Mouse (Mus musculus) heart, postnatal 4 days (tissue): Measurements from ENCODE around the gene Top3b. TPM values are rescaled to one million over a fixed set of nuclear protein-coding genes. Genes with fewer than 3 reads are reported as not detected.
A peak's percentile ranks its signal among the peaks of the same experiment; 100 is the strongest.
"Not testable (repeated sequence)": the region's sequence is repeated elsewhere in the genome, so short reads cannot be mapped to it uniquely, and the experiment has no call there.

Source experiments
- DNase-seq: peaks from one replicate; pipeline ENCODE4 v3.0.0; 2021
- total RNA-seq, 2 experiments: library from RNA; stranded (reverse); gene quantifications; 2 replicates each; pipeline ENCODE4 v1.2.3; 2021

Gene Top3b
- total RNA-seq, 2 experiments from 2014 or later, result 42.4 to 47.5 TPM

DNA sequence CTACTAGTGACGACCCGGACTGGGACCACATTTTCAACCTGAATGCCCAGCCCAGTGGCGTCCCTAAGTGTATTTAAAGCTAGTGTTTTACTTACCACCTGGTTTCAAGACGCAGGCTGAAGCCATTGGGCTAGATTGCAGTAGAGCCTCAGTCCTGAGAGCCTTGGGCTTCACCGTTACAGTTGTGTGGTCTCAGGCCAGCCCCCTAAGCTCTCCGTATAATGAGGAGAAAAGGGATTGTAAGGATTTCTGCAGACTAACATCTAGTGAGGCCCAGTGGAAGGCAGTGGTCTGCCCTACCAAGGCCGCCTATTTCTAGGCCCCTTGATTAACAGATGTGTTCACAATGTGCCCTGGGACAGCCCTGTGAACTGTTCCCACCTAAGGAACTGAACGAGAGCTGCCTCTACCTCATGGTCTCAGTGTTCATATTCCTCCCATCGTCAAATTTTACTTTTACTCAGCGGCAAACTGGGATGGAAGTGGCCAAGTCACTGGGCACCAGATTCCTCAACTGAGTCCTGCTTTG is 26.6 kb downstream of the Top3b start:
- no peak for DNase-seq

DNA sequence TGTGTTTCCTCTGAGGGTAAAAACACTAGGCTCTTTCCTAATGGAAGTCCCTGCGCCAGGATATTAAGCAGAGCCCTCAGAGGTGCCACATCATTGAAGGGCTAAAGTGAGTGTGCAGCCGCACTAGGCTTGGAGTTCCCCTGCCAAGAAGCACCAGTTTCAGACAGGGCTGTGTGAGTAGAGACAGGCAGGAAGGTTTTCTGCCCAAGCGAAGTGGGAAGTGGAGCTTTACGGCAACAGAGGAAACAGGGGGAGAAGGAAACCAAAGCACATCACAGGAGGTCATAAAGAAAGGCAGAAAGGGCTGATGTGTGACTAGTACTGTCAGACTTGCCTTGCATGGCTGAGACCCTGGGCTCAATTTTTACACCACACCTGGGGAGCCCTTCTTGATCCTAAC is 31.8 kb downstream of the Top3b start:
- DNase-seq, result no peak

GRCm38 (mm10) chr16:16903188-16903587 is 32.7 kb downstream of the Top3b start:
- DNase-seq, result no peak

- DNase-seq, result peak; percentile 86
Measured at GRCm38 (mm10) chr16:16907799-16908198, 37.3 kb downstream of the Top3b start.

- DNase-seq, result peak; percentile 87
Measured at GRCm38 (mm10) chr16:16911641-16912597, 41.4 kb downstream of the Top3b start.

- DNase-seq, result no peak
Measured at GRCm38 (mm10) chr16:16913440-16913839, 42.9 kb downstream of the Top3b start.

DNA sequence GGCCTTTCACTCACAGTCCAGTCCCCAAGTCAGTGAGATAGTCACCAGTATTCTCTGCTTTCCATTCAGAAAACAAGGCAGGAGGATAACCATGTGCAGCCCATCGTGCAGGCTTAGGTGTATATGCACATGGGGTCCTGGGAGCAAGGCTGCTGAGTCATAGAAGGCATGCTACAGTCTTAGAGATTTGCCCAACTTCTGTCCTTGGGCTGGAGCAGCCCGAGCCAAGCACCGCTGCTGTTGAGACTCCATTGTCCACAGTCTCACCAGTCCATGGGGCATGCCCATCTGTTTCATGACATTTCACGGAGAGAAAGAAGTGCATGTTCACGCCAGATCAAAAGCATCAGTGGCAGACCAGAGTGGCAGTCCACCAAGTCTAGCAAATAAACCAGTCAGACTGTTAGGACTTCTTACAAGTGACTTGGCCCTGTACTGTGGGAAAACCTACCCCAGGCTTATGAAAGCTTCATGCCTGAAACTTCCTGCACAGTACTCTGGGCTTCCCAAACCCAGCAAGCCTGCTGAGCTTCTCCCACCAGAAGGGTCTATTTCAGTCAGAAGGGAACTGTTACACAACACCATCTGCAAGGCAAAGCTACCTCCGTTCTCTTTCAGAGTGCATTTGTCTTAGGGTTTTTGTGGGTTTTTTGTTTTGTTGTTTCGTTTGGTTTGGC is 48.0 kb downstream of the Top3b start:
- DNase-seq, result no peak

DNA sequence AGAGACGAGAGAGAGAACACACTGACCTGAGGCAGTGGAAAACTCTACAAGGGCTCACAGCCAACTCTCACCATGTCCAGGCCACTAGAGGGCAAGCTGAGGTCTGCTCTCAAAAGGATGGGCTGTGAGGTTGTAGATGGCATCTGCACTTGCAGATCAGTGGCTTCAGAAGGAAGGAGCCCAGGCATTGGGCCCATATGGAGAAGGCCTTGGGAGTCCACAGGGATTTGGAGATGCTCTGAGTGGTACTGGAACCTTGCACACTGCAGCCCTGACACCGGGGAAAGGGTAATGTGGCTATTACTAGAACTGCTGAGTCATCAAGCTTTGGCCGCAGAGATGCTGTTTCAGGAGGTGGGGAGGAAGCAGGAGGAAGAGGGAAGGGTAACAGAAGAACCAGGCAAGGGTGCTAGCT is 50.5 kb downstream of the Top3b start:
- DNase-seq, result peak; percentile 46

- DNase-seq, result no peak
Measured at GRCm38 (mm10) chr16:16924481-16924880, 53.9 kb downstream of the Top3b start.

DNA sequence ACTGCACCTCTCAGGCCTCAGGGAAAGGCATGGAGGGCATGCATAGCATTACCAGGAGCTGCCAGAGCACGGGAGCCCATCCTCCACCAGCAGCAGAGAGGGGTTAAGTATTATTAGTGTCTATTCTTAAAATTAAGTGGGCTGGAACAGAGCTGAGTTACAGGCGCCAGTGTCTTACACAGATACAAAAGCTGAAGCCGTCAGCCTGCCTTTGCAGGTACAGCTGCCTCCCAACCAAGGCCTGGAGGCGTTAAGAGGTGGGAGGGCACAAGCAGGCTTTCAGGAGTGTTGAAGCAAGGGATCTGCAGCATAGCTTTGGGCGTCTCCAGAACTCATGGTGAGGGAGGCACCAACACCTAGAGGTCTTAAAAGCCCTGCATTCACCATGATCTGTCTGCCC is 56.0 kb downstream of the Top3b start:
- DNase-seq, result no peak

- not testable (repeated sequence) for DNase-seq
Measured at GRCm38 (mm10) chr16:16928908-16929307, 58.4 kb downstream of the Top3b start.

- no peak for DNase-seq
Measured at GRCm38 (mm10) chr16:16930326-16930725, 59.8 kb downstream of the Top3b start.

GRCm38 (mm10) chr16:16930810-16931296 is 60.3 kb downstream of the Top3b start:
- no peak for DNase-seq

GRCm38 (mm10) chr16:16939543-16939942 is 69.0 kb downstream of the Top3b start:
- no peak for DNase-seq

GRCm38 (mm10) chr16:16941078-16941477 is 70.5 kb downstream of the Top3b start:
- no peak for DNase-seq

Other genes with a start within 250 kb of the Top3b start
- gene Olfr19, start 194.3 kb upstream of the Top3b start, total RNA-seq, result not detected
- under 1 TPM in 1 of 2 experiments, not detected in 1; 0.14 TPM for gene Spag6l, start 41.3 kb upstream of the Top3b start, total RNA-seq
- gene Igll1, start 6.8 kb upstream of the Top3b start, total RNA-seq, result not detected
- not detected for gene Vpreb1, start 107 bp downstream of the Top3b start, total RNA-seq
- 10 to 100 TPM; 40.5 to 48.0 TPM for gene Ppm1f, start 25.7 kb downstream of the Top3b start, total RNA-seq
- 100 to 1,000 TPM; 128 to 135 TPM for gene Mapk1, start 112.6 kb downstream of the Top3b start, total RNA-seq
- gene Ypel1, start 199.0 kb downstream of the Top3b start, total RNA-seq, result 1 to 10 TPM; 6.3 to 6.9 TPM
- gene Ppil2, start 240.5 kb downstream of the Top3b start, total RNA-seq, result 10 to 100 TPM; 49.0 to 52.5 TPM